Mouse (Mus musculus) adrenal gland, adult 10 weeks (tissue): ENCODE data around the gene Ranbp6. TPM values are rescaled to one million over a fixed set of nuclear protein-coding genes. Genes with fewer than 3 reads are reported as not detected.

ENCODE experiments used
- polyA plus RNA-seq: library from polyadenylated mRNA; stranded (reverse); fragments of 350-450 nt; fragmentation: Illumina TruSeq; extraction: RNeasy Lipid Tissue Mini Kit (QIAGEN cat#74804); gene quantifications from one replicate; pipeline ENCODE4 v1.2.3, GENCODE M21; 2014; ENCODE audit warnings: low read depth, low replicate concordance

The Ranbp6 gene
- polyA plus RNA-seq: 44.3 TPM

GRCm38 (mm10) chr19:29812581-29813460 is at the start of gene Ranbp6:
Gene Ranbp6 (minus strand): TSS chr19:29812974.

GRCm38 (mm10) chr19:29805917-29806785 is 6.6 kb downstream of the Ranbp6 start, which contains the start of gene 9930021J03Rik:
Gene 9930021J03Rik (minus strand): TSS chr19:29805989.

Other genes with a start within 250 kb of the Ranbp6 start
- 195 TPM for gene Ermp1, start 164.6 kb downstream of the Ranbp6 start, polyA plus RNA-seq
- gene Mlana, start 115.2 kb downstream of the Ranbp6 start, polyA plus RNA-seq: not detected
- 42.7 TPM for gene 9930021J03Rik, start 7.0 kb downstream of the Ranbp6 start, polyA plus RNA-seq
- 34.1 TPM for gene Il33, start 112.1 kb upstream of the Ranbp6 start, polyA plus RNA-seq
- not detected for gene Trpd52l3, start 190.8 kb upstream of the Ranbp6 start, polyA plus RNA-seq
- gene Uhrf2, start 217.5 kb upstream of the Ranbp6 start, polyA plus RNA-seq: 75.6 TPM